Mouse (Mus musculus) yolk sac, embryonic 10.5 days (tissue): ENCODE measurements around the gene Lrrtm1.

ENCODE experiments used
- DNase-seq: peaks from one replicate; pipeline ENCODE4 v3.0.0-alpha.2; 2017; ENCODE audit warnings: low spot score

Lrrtm1 gene

DNA sequence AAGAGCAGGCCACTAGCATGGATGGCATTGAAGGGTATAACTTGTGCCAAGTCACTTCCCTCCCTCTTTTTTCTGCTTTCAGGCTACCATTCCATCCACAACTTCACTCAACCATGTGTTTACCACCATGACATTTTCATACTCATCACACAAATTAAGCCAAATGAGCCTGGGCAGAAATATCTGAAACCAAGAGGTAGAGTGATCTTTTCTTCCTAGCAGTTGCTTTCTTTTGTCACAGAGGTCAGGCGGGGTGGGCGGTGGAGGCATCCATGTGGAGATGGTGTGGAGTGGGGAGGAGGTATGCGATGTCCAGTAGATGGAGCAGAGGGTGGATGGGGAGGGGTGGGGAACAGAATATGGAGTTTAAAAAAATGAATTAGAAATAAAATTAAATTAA is 64.3 kb downstream of the Lrrtm1 start:
- DNase-seq, result no peak
